Mouse (Mus musculus) kidney, postnatal 0 days (tissue): ENCODE results near the gene Gm42906. TPM values are rescaled to one million over a fixed set of nuclear protein-coding genes. Genes with fewer than 3 reads are reported as not detected.

ENCODE experiments used
- ATAC-seq: fragments of 200-750 bp; cut with Nextera tagmentation; replicated peaks from 2 replicates; pipeline ENCODE4 v1.8.0; 2017; ENCODE audit warnings: low read depth, moderate number of reproducible peaks, moderate TSS enrichment, moderate library complexity; ENCODE audit not compliant: low FRiP score
- DNase-seq: peaks from one replicate; pipeline ENCODE4 v3.0.0-alpha.2; 2016; ENCODE audit warnings: low spot score
- H3K27ac ChIP-seq: fragments of 300-500 bp; sonication (generic); 2 replicates; pipeline ENCODE4 v1.5.1; 2014; ENCODE audit warnings: mild to moderate bottlenecking
- H3K27me3 ChIP-seq: fragments of 300-500 bp; sonication (generic); 2 replicates; pipeline ENCODE4 v1.6.1; 2014; ENCODE audit warnings: low read length, mixed read lengths; ENCODE audit not compliant: insufficient read depth
- H3K36me3 ChIP-seq: fragments of 300-500 bp; sonication (generic); 2 replicates; pipeline ENCODE4 v1.6.1; 2014; ENCODE audit warnings: low read length, mixed read lengths; ENCODE audit not compliant: insufficient read depth
- H3K4me1 ChIP-seq: fragments of 300-500 bp; sonication (generic); replicated peaks from 2 replicates; pipeline ENCODE4 v1.6.1; 2014; ENCODE audit warnings: antibody characterized with exemption, low read length, mixed read lengths; ENCODE audit not compliant: insufficient read depth
- H3K4me2 ChIP-seq: fragments of 300-500 bp; sonication (generic); 2 replicates; pipeline ENCODE4 v1.6.1; 2014; ENCODE audit warnings: mild to moderate bottlenecking, low read length, moderate library complexity, mixed read lengths
- H3K4me3 ChIP-seq: fragments of 300-500 bp; sonication (generic); replicated peaks from 2 replicates; pipeline ENCODE4 v1.5.1; 2014; ENCODE audit warnings: low read depth, low read length
- H3K9ac ChIP-seq: fragments of 300-500 bp; sonication (generic); 2 replicates; pipeline ENCODE4 v1.6.1; 2014; ENCODE audit warnings: low read depth, low read length
- H3K9me3 ChIP-seq: fragments of 300-500 bp; sonication (generic); replicated peaks from 2 replicates; pipeline ENCODE4 v1.6.1; 2016; ENCODE audit warnings: low read length, inconsistent platforms, mixed read lengths
- CTCF ChIP-seq: IDR thresholded peaks from 2 replicates; pipeline ENCODE4 v1.5.1; 2016; ENCODE audit warnings: antibody characterized with exemption, low read depth, mild to moderate bottlenecking, moderate library complexity
- WGBS: fragments of 180-500 bp; shearing (Covaris S2); extraction: QIAGEN DNeasy Blood & Tissue Kit; methylation state at CpG from one replicate; pipeline ENCODE4 v1.1.7; 2014; 5-methylcytosine and 5-hydroxymethylcytosine counted together
- polyA plus RNA-seq: library from polyadenylated mRNA; unstranded; fragments of >200 nt; fragmentation: Nextera tagmentation; extraction: Ambion mirVana; gene quantifications from 2 replicates; pipeline ENCODE4 v1.2.1, GENCODE M21; 2015

Gm42906 gene
- polyA plus RNA-seq, 1 experiment from 2014 or later, result not detected

- H3K27ac ChIP-seq, result no peak overlapping the region
Observed at GRCm38 (mm10) chr5:151379210-151379609, 48.8 kb downstream of the Gm42906 start.

GRCm38 (mm10) chr5:151376931-151377330 lies 51.0 kb downstream of the Gm42906 start:
- 56% methylated on average over 4 of the region's 4 CpGs for WGBS
- Histone ChIP-seq H3K36me3 (no peaks in the 10 kb centered on the region), H3K4me2 (no peak overlapping the region), H3K9me3 (no peaks in the 10 kb centered on the region), H3K4me1 (no peaks in the 10 kb centered on the region), H3K9ac (no peak overlapping the region), H3K27me3 (no peaks in the 10 kb centered on the region), H3K4me3 (no peak overlapping the region), H3K27ac (no peak overlapping the region)
- no peak for TF ChIP-seq CTCF
- DNase-seq (no peak), ATAC-seq (no peak)

More at GRCm38 (mm10) chr5:151379210-151379609, 48.8 kb downstream of the Gm42906 start:
- Histone ChIP-seq H3K4me1 (no peaks in the 10 kb centered on the region), H3K36me3 (no peaks in the 10 kb centered on the region), H3K4me2 (no peak overlapping the region), H3K9ac (no peak overlapping the region), H3K9me3 (no peaks in the 10 kb centered on the region), H3K27me3 (no peaks in the 10 kb centered on the region), H3K4me3 (no peak overlapping the region)
- 64% methylated on average over 2 of the region's 2 CpGs for WGBS
- DNase-seq (no peak), ATAC-seq (no peak)
- TF ChIP-seq CTCF, result no peak

DNA sequence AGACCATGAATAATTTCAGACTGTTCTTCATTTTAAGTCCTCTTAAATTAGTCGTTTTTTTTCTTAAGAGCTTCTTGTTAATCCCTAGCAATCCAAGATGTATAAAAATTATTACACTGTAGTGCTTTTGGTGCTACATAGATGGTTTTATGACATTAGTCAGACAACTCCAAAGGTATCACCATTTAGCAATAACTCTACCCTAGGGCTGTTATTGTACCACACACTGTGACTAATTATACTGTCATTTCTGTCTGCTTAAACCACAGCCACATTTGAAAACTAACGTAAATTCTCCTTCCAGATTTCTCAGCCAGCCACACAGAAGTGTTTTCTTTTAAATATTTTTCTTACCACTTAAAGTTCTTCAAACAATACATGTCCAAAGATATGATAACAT lies 53.1 kb downstream of the Gm42906 start:
- 70% methylated on average over 2 of the region's 2 CpGs for whole genome bisulfite sequencing
- Histone ChIP-seq H3K27me3 (no peaks in the 10 kb centered on the region), H3K9me3 (no peaks in the 10 kb centered on the region), H3K4me1 (no peaks in the 10 kb centered on the region), H3K27ac (no peak overlapping the region), H3K9ac (no peak overlapping the region), H3K36me3 (no peaks in the 10 kb centered on the region), H3K4me3 (no peak overlapping the region), H3K4me2 (no peak overlapping the region)
- ATAC-seq, result no peak
- no peak for DNase-seq
- no peak for TF ChIP-seq CTCF

DNA sequence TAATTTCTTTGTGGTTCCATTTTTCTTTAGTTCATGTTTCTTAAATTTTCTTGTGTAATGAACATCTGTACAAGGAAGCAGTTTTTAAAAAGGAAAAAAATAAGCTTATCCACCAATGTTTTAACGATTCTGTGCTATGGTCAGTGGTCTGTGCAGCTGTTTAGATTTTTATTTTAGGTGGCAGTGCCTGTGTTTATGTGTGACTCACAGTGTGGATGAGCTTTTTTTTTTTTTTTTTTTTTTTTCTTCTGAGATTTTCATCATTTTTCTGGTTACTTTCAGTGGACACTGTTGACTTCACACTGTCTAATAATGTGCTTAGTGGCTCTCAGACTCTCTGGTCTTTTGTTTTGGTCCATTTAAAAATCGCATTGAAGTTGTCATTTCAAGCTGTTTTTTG lies 56.8 kb downstream of the Gm42906 start:
- no peaks in the 10 kb centered on the region for H3K27me3 ChIP-seq
- ATAC-seq (no peak), DNase-seq (no peak)
- H3K4me2 ChIP-seq, result no peak overlapping the region
- no peak for TF ChIP-seq CTCF
- H3K9ac ChIP-seq, result no peak overlapping the region
- H3K9me3 ChIP-seq, result no peaks in the 10 kb centered on the region
- no peaks in the 10 kb centered on the region for H3K36me3 ChIP-seq
- 63% methylated on average over 2 of the region's 2 CpGs for WGBS
- H3K4me1 ChIP-seq, result no peaks in the 10 kb centered on the region
- H3K27ac ChIP-seq, result no peak overlapping the region
- H3K4me3 ChIP-seq, result no peak overlapping the region

DNA sequence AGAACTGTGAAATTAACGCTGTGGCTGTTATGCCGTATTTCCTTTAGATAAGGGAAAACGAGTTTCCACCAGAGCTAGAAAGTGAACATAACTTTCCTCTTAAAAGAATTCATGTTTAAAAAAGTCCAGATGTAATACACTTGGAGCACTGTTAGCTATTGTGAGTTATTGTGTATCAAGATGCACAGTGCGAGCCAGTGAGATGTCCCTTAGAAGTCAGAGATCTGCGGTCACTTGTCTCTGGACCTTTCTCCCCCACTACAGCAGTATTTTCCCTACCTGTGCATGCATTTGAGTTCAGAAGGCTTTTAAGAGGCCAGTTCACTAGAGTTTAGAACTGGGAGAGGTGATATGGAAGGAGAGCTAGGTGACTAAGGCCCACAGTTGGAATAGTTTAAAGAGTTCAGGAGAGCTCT lies 58.6 kb downstream of the Gm42906 start:
- peak; percentile 37 for DNase-seq
- no peak for ATAC-seq
- H3K9me3 ChIP-seq, result no peaks in the 10 kb centered on the region
- no peak for TF ChIP-seq CTCF
- H3K4me1 ChIP-seq, result no peaks in the 10 kb centered on the region
- H3K27me3 ChIP-seq, result no peaks in the 10 kb centered on the region
- H3K4me2 ChIP-seq, result peak overlapping the region; percentile 64
- H3K4me3 ChIP-seq, result peak overlapping the region; percentile 48
- 38% methylated on average over 5 of the region's 5 CpGs for WGBS
- H3K9ac ChIP-seq, result peak overlapping the region; percentile 79
- peak overlapping the region; percentile 98 for H3K27ac ChIP-seq
- H3K36me3 ChIP-seq, result no peaks in the 10 kb centered on the region

- Histone ChIP-seq H3K36me3 (no peaks in the 10 kb centered on the region), H3K9me3 (no peaks in the 10 kb centered on the region), H3K9ac (peak overlapping the region; percentile 79), H3K27me3 (no peaks in the 10 kb centered on the region), H3K4me1 (no peaks in the 10 kb centered on the region), H3K27ac (peak overlapping the region; percentile 98), H3K4me3 (peak overlapping the region; percentile 48), H3K4me2 (peak overlapping the region; percentile 65)
- DNase-seq (peak; percentile 99), ATAC-seq (peak; percentile 98)
- TF ChIP-seq CTCF, result peak; percentile 99
- under 1% methylated on average over 75 of the region's 75 CpGs for WGBS
Observed at GRCm38 (mm10) chr5:151368395-151369190, 59.4 kb downstream of the Gm42906 start.
